Mouse (Mus musculus): ENCODE results near the gene Inmt. TPM values are rescaled to one million over a fixed set of nuclear protein-coding genes. Genes with fewer than 3 reads are reported as not detected.
"Not testable (repeated sequence)": the region's sequence is repeated elsewhere in the genome, so short reads cannot be mapped to it uniquely, and the experiment has no call there.

Inmt gene
- polyA plus RNA-seq, 2 experiments = 0.09 to 0.13 TPM

DNA sequence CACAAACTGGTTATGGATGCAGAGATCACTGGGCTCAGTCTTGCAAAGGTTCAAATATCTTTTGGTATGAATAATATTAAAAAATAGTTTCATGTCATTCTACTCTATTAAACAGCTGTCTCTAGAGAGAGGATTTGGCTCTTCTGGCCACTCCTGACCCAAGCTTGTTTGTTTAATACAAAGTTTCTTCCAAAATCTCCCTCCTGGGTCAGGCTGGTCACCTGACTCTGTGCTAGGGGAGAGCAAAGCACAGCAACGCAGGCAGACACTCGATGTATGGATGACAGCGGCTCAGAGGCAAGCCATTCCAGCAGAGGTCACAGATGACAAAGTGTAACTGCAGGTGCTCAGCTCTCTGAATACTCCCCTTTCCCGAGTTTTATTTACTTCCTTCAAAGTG, 16.7 kb upstream of the Inmt start:
- 50% methylated on average over 4 of the region's 4 CpGs for WGBS (ENCODE audit: insufficient replicate concordance)
- DNase-seq (ENCODE audit: low read depth in 3 of 3, low spot score in 3 of 3) = no peak

DNA sequence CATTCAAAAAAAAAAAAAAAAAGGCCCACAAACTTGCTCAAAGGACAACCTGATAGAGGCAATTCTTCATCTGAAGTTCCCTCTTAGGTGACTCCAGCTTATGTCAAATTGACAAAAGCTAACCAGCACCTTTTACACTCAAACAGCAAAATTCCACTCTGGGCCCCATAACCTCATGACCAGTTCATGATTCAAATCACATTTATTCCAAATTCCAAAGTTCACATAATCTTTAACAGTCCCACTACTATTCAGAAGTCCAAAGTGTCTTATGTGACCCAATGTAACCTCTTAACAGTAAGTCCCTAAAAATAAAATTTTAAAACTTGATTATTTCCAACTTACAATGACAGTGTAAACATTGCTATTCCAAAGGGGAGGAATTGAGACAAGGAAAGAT, 14.6 kb upstream of the Inmt start:
- TF ChIP-seq CTCF (IDR thresholded peaks at IDR 0.05; ENCODE audit: low read depth) (no peak), EP300 (IDR thresholded peaks at IDR 0.05; ENCODE audit: low read depth) (no peak)
- Histone ChIP-seq H3K4me3 (ENCODE audit: insufficient read depth in 1 of 2, low read depth in 2 of 2, low read length in 2 of 2) (no peak overlapping the region), H3K9ac (replicated peaks) (no peak overlapping the region), H3K27ac (no peak overlapping the region), H3K9me3 (ENCODE audit: control insufficient read depth, low read length) (no peaks in the 10 kb centered on the region), H3K27me3 (ENCODE audit: control insufficient read depth, insufficient read depth, low read length) (no peaks in the 10 kb centered on the region), H3K36me3 (replicated peaks; ENCODE audit: control insufficient read depth, insufficient read depth, low read depth) (no peaks in the 10 kb centered on the region), H3K4me2 (ENCODE audit: low read depth) (no peak overlapping the region), H3K4me1 (replicated peaks; ENCODE audit: control insufficient read depth in 2 of 2, insufficient read depth in 2 of 2, low read length in 1 of 2) (no peaks in the 10 kb centered on the region)
- no peak for DNase-seq (ENCODE audit: low read depth in 3 of 3, low spot score in 3 of 3)
- ATAC-seq (ENCODE audit: insufficient read depth) = no peak

More for the DNA sequence above, 16.7 kb upstream of the Inmt start:
- Histone ChIP-seq H3K4me3 (ENCODE audit: insufficient read depth in 1 of 2, low read depth in 2 of 2, low read length in 2 of 2) (no peak overlapping the region), H3K4me2 (ENCODE audit: low read depth) (no peak overlapping the region), H3K9ac (replicated peaks) (no peak overlapping the region), H3K27me3 (ENCODE audit: control insufficient read depth, insufficient read depth, low read length) (no peaks in the 10 kb centered on the region), H3K9me3 (ENCODE audit: control insufficient read depth, low read length) (no peaks in the 10 kb centered on the region), H3K36me3 (replicated peaks; ENCODE audit: control insufficient read depth, insufficient read depth, low read depth) (no peaks in the 10 kb centered on the region), H3K27ac (no peak overlapping the region), H3K4me1 (replicated peaks; ENCODE audit: control insufficient read depth in 2 of 2, insufficient read depth in 2 of 2, low read length in 1 of 2) (no peaks in the 10 kb centered on the region)
- no peak for ATAC-seq (ENCODE audit: insufficient read depth)
- TF ChIP-seq CTCF (IDR thresholded peaks at IDR 0.05; ENCODE audit: low read depth) = no peak
- TF ChIP-seq EP300 (IDR thresholded peaks at IDR 0.05; ENCODE audit: low read depth) = no peak

DNA sequence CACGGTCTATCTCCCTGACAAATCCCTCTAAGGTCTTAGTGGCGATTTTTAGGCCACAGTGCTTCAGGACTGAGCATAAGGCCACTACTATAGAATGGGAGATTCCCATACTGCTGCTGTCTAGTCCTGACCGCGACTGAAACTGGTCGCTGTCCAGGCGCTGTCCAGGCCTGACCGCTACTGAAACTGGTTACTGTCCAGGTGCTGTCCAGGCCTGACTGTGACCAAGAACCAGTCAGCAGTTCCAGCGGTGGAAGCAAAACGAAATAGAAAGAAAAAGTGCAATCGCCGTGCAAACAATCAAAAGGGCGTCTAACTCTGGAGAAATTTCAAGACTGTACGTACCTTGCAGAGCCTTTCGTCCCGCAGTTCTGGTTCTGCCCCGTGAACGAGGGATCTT, 13.0 kb upstream of the Inmt start:
- WGBS (ENCODE audit: insufficient replicate concordance) = 86% methylated on average over 17 of the region's 17 CpGs
- ATAC-seq (ENCODE audit: insufficient read depth); H3K4me3 ChIP-seq (ENCODE audit: insufficient read depth in 1 of 2, low read depth in 2 of 2, low read length in 2 of 2); H3K27ac ChIP-seq; H3K27me3 ChIP-seq (ENCODE audit: control insufficient read depth, insufficient read depth, low read length); H3K36me3 ChIP-seq (replicated peaks; ENCODE audit: control insufficient read depth, insufficient read depth, low read depth); H3K9me3 ChIP-seq (ENCODE audit: control insufficient read depth, low read length); H3K4me1 ChIP-seq (replicated peaks; ENCODE audit: control insufficient read depth in 2 of 2, insufficient read depth in 2 of 2, low read length in 1 of 2); H3K4me2 ChIP-seq (ENCODE audit: low read depth); DNase-seq (ENCODE audit: low read depth in 3 of 3, low spot score in 3 of 3); H3K9ac ChIP-seq (replicated peaks): not testable (repeated sequence)

DNA sequence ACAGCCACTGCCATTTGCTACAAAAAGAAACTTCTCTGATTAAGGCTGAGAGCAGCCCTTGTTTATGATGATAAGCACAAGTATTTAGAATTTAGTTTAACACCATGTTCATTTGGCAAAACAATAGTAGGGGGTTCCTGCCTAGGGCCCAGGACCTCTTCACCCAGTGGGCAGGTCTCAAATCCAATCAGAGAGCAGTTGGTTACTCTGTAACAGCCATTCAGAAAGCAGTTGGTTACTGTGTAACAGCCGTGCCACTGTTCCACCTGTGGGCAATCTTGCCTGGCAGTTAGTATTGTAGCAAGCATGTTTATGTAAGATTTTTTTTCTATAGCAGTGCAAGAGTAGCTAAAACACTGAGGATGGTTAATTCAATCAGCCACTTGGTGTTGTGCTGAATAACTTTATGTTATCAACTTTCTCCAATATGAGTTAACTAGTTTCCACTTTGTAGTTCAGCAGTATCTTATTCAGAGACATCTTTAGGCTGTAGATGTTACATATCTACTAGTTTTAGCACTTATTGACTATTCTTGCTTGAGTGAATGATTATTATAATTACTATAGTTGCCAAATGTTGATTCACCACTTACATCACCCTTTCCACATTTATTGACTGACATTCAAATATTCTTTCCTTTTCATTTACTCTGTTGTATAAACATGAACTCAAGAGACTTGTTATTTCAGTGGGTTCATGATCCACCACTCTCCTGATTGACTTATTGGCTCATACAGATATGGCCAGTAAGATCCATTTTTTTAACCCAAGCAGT, 8.0 kb upstream of the Inmt start:
- H3K36me3 ChIP-seq (replicated peaks; ENCODE audit: control insufficient read depth, insufficient read depth, low read depth) = no peaks in the 10 kb centered on the region
- H3K27me3 ChIP-seq (ENCODE audit: control insufficient read depth, insufficient read depth, low read length) = no peaks in the 10 kb centered on the region
- 56% methylated on average over 1 of the region's 1 CpGs for WGBS (ENCODE audit: insufficient replicate concordance)
- no peak for DNase-seq (ENCODE audit: low read depth in 3 of 3, low spot score in 3 of 3)
- ATAC-seq (ENCODE audit: insufficient read depth) = no peak
- H3K4me3 ChIP-seq (ENCODE audit: insufficient read depth in 1 of 2, low read depth in 2 of 2, low read length in 2 of 2) = no peak overlapping the region
- no peak overlapping the region for H3K9ac ChIP-seq (replicated peaks)
- no peak overlapping the region for H3K27ac ChIP-seq
- no peak overlapping the region for H3K4me2 ChIP-seq (ENCODE audit: low read depth)
- TF ChIP-seq EP300 (IDR thresholded peaks at IDR 0.05; ENCODE audit: low read depth) (no peak), CTCF (IDR thresholded peaks at IDR 0.05; ENCODE audit: low read depth) (no peak)
- H3K9me3 ChIP-seq (ENCODE audit: control insufficient read depth, low read length) = no peaks in the 10 kb centered on the region
- no peaks in the 10 kb centered on the region for H3K4me1 ChIP-seq (replicated peaks; ENCODE audit: control insufficient read depth in 2 of 2, insufficient read depth in 2 of 2, low read length in 1 of 2)

DNA sequence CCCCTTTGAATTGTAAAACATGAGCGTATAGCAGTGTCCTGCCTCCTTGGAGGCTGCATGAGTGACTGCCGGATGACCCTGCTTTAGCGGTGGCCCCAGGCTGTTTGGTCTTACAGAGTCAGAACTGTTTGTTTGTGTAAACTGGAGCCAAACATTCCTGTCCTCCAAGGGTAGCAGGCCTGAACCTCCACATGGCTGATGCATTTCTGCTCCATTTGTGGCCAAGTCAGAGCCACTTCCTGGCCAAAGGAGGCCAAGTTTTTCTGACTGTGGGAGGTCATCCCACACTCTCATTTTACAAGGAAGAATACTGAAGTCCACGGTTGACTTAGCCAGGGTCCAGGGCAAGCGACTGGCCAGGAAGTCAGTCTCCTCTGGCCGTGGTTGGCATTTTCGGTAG, 4.7 kb upstream of the Inmt start:
- no peak for DNase-seq (ENCODE audit: low read depth in 3 of 3, low spot score in 3 of 3)
- Histone ChIP-seq H3K9ac (replicated peaks) (no peak overlapping the region), H3K9me3 (ENCODE audit: control insufficient read depth, low read length) (no peaks in the 10 kb centered on the region), H3K4me2 (ENCODE audit: low read depth) (no peak overlapping the region), H3K27ac (no peak overlapping the region), H3K4me1 (replicated peaks; ENCODE audit: control insufficient read depth in 2 of 2, insufficient read depth in 2 of 2, low read length in 1 of 2) (peaks cover 0 to 11% of the 10 kb centered on the region in 2 experiments; a peak in 2 of 4 replicates), H3K4me3 (ENCODE audit: insufficient read depth in 1 of 2, low read depth in 2 of 2, low read length in 2 of 2) (no peak overlapping the region), H3K27me3 (ENCODE audit: control insufficient read depth, insufficient read depth, low read length) (no peaks in the 10 kb centered on the region), H3K36me3 (replicated peaks; ENCODE audit: control insufficient read depth, insufficient read depth, low read depth) (no peaks in the 10 kb centered on the region)
- TF ChIP-seq CTCF (IDR thresholded peaks at IDR 0.05; ENCODE audit: low read depth) (no peak), EP300 (IDR thresholded peaks at IDR 0.05; ENCODE audit: low read depth) (no peak)
- 64% methylated on average over 7 of the region's 7 CpGs for whole genome bisulfite sequencing (ENCODE audit: insufficient replicate concordance)
- ATAC-seq (ENCODE audit: insufficient read depth) = no peak
